Mouse (Mus musculus) CD4-positive, CD25-positive, alpha-beta regulatory T cell, adult 4 months (primary cell): ENCODE results near the gene Map4. TPM values are rescaled to one million over a fixed set of nuclear protein-coding genes. Genes with fewer than 3 reads are reported as not detected.
"Not testable (repeated sequence)": the region's sequence is repeated elsewhere in the genome, so short reads cannot be mapped to it uniquely, and the experiment has no call there.

Experiments
- ATAC-seq: one replicate; pipeline ENCODE4 v1.8.0; 2017
- polyA plus RNA-seq, 2 experiments: library from polyadenylated mRNA; unstranded; fragments of 100-300 nt; shearing (Covaris generic); gene quantifications; one replicate each; pipeline ENCODE4 v1.2.1; 2017

Map4 gene
- polyA plus RNA-seq, 2 experiments from 2014 or later, result 36.8 to 41.0 TPM

GRCm38 (mm10) chr9:109929131-109929530 lies 2.1 kb upstream of the Map4 start:
- ATAC-seq, result no peak

DNA sequence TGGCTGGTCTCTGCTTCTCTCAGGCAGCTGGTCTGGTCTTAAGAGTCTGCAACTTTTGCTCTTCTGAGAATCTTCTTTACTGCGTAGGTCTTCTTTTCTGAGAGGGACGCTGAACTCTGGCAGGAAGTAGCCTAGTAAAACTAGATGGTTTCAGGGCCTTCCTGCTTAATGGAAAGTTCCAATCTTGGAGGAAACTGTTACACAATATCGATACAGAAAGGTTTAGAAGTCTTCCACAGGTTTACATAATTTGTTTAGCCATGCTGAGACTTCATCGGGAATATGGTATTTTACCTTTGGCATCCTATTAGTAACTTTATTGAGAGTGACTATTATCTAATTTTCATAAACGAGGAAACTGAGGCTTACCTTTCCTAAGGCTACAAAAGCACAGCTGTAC lies 1.2 kb upstream of the Map4 start:
- no peak for ATAC-seq

GRCm38 (mm10) chr9:109930752-109931151 lies 508 bp upstream of the Map4 start:
- ATAC-seq, result no peak

- ATAC-seq, result peak; percentile 20
These were observed 1.1 kb downstream of the Map4 start for GRCm38 (mm10) chr9:109932361-109932755.

GRCm38 (mm10) chr9:109932756-109933375 lies 1.6 kb downstream of the Map4 start:
- ATAC-seq, result no peak

GRCm38 (mm10) chr9:109939401-109939800 lies 8.1 kb downstream of the Map4 start:
- ATAC-seq, result no peak

DNA sequence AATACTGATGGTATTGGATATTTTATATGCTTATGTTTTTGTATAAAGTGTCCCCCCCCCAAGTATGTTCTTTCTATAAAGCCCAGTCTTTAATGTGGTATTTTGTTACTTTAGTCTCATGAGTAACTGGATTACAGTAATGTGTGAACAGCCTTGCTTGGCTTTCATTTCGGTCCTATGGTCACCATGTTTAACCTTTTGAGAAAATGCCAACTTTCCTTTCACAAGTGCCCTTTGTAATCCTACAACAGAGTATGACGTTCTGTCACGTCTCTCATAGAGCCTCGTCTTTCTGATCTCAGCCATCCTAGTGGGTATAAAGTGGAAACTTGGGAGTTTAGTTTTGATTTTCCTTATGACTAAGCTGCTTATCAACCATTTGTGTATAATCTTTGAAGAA lies 11.5 kb downstream of the Map4 start:
- no peak for ATAC-seq

- no peak for ATAC-seq
These were observed 13.5 kb downstream of the Map4 start for GRCm38 (mm10) chr9:109944712-109945111.

DNA sequence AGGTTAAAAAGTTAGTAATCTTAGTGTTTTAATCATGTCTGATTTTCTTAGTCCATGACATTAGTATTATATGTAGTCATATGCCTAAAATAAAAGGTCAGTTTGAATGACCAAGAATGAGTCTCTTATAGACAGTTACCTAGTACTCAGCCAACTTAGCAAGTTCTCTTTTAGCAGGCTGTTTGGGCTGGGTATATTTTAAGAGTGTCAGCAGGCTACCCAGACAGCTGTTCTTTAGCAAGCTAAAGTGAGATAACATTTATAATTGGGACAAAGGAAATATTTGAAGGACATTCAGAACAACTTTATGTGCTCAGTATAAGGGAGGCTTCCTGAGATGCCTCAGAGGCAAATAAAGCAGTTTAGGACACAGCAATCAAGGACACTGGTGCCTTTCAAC lies 17.3 kb downstream of the Map4 start:
- ATAC-seq, result no peak

DNA sequence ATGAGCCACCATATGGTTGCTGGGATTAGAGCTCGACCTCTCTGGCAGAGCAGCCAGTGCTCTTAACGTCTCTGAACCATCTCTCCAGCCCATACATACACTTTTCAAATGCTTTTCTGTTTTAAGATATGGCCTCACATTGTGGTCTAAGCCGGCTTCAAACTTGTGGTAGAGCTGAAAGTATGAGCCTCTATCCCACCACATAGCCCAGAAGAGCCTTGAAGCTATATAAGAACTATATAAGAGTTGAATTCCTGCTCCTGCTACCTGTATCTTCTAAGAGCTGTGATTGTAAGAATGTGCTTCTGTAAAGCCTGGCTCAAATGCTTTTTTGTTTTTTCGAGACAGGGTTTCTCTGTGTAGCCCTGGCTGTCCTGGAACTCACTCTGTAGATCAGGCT lies 18.5 kb downstream of the Map4 start:
- no peak for ATAC-seq

DNA sequence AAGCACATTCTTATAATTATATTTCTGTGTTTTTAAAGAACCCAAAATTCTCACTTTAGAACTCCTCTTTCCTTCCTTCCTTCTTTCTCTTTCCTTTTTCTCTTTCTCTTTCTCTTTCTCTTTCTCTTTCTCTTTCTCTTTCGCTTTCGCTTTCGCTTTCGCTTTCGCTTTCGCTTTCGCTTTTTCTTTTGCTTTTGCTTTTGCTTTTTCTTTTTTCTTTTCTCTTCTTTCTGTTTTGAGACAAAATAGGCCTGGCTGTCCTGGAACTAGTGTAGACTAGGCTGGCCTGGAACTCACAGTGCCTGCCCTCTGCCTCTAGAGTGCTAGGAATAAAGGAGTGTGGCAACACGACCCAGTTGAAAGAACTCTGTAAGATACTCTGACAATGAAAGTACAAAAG lies 22.3 kb downstream of the Map4 start:
- peak; percentile 58 for ATAC-seq

DNA sequence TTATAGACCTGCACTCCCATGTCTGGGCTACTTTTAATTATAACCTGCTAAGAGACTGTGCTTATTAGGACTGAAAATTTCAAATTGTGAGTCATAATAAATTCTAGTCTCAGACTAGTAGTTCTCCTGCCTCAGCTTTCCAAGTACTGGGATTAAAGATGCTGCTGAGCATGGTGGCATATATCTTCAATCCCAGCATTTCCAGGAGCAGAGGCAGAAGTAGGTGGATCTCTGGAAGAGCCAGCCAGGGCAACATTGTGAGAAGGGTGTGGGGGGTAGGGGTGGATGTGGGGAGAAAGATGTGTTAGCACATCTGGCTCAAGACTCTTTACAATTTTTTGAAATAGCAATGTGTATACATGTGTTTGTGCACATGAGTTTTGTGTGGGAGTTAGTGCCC lies 23.4 kb downstream of the Map4 start:
- ATAC-seq, result no peak

GRCm38 (mm10) chr9:109959456-109960150 lies 28.3 kb downstream of the Map4 start:
- ATAC-seq, result no peak

- no peak for ATAC-seq
These were observed 29.3 kb downstream of the Map4 start for GRCm38 (mm10) chr9:109960593-109960992.

- no peak for ATAC-seq
These were observed 33.5 kb downstream of the Map4 start for GRCm38 (mm10) chr9:109964761-109965160.

DNA sequence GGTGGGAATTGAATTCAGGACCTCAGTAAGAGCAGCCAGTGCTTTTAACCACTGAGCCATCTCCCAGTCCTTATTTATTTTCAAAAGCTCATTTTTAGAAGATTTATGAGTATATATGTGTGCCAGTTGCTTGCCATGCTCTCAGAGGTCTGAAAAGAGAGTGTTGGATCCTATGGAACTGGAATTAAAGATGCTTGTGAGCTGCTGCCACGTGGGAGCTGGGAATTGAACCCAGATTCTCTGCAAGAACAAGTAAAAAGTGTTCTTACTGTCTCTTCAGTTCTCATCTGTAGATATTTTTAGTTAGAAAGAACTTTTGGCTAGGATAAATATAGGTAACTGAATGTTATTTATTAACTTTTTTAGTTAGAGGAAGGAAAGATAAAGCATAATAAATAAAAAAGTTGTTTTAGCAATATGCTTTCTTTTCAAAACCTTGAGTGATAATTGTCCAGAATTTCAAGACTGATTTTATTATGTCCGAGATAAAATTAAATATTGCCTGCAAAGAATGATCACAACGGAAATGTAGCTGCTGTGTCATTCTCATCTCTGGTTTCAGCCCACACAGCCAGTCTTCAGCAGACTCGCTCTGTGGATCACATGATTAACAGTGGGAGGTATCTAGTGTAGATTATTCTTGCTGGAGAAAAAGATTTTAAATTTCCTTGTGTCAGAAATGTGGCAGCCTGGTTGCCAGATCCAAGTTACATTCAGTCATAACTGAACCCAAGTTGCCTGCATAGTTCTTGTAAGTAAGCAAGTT lies 37.3 kb downstream of the Map4 start:
- ATAC-seq, result peak; percentile 39

DNA sequence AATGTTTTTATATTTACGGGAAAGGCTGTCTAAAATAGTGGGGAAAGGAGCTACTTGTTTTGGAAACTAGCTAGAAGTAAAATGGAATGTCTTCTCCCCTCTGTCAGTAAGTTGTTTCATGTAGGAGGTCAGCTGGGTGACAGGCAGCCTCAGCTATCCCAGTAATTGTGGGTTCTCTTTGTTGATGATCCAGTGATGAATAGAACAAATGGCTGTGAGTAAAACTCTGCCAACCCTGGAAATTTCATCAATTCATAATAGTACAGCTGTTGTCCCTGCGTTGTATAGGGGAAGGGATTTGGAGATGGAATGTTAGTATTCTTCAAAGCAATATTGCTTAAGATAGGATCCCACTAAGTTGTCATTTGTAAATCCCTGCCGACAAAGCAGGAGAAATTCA lies 37.9 kb downstream of the Map4 start:
- ATAC-seq, result no peak

GRCm38 (mm10) chr9:109969792-109970336 lies 38.6 kb downstream of the Map4 start:
- no peak for ATAC-seq

- ATAC-seq, result not testable (repeated sequence)
These were observed 40.5 kb downstream of the Map4 start for GRCm38 (mm10) chr9:109971711-109972110.

- ATAC-seq, result not testable (repeated sequence)
These were observed 49.0 kb downstream of the Map4 start for GRCm38 (mm10) chr9:109980223-109980622.

- ATAC-seq, result peak; percentile 54
These were observed 54.2 kb downstream of the Map4 start for GRCm38 (mm10) chr9:109985416-109985815.

DNA sequence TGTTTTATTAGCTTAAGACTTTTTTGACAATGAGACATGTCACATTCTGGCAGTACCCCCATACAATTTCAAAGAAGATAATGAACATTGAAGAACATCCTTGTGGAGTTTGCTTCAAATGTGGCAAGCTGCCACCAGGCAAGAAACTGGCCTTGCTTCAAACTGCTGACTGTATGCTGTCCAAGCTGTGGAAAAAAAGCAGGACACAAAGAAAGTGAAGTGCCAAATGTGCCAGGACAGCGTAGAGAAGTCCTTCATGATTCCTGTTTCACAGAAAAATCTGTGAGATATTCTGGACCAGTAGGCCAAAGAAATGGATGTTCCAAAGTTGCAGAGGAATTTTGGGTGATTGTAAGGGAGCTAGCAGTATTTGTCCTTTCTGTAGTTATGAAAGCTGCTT lies 57.8 kb downstream of the Map4 start:
- no peak for ATAC-seq

DNA sequence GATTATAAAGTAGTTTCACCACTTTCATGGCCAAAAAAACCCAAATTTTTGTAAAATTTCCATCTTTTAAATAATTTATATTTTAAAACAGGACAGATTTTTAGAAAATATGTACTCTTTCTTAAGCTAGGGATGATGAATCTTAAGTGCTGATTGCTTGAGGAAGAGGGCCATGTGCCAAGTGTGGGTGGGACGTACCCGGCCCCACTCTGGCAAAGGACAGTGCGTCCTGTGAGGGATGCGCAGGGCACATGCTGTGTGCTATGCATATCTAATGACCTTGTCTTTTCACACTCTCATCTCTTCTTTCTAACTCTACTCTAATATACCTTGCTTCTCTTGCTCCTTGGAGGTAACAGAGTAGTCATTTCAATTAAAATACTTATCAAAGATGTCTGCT lies 66.2 kb downstream of the Map4 start:
- no peak for ATAC-seq

GRCm38 (mm10) chr9:110001946-110002345 lies 70.7 kb downstream of the Map4 start:
- no peak for ATAC-seq
